Mouse (Mus musculus) gonadal fat pad, adult 2 months (tissue): Measurements from ENCODE around the gene Abhd5. TPM values are rescaled to one million over a fixed set of nuclear protein-coding genes. Genes with fewer than 3 reads are reported as not detected.

Experiments
- DNase-seq: peaks from one replicate; pipeline ENCODE4 v3.0.0-alpha.2; 2012; ENCODE audit warnings: low read depth
- polyA plus RNA-seq: library from polyadenylated mRNA; depleted of rRNA; stranded (reverse); fragments of >200 nt; gene quantifications from 2 replicates; pipeline ENCODE4 v1.2.3, GENCODE M21; 2012; rRNA removed

Gene Abhd5
- polyA plus RNA-seq, 1 experiment: 80.6 TPM

- DNase-seq: no peak
Observed at GRCm38 (mm10) chr9:122415056-122415775, 63.8 kb downstream of the Abhd5 start.

DNA sequence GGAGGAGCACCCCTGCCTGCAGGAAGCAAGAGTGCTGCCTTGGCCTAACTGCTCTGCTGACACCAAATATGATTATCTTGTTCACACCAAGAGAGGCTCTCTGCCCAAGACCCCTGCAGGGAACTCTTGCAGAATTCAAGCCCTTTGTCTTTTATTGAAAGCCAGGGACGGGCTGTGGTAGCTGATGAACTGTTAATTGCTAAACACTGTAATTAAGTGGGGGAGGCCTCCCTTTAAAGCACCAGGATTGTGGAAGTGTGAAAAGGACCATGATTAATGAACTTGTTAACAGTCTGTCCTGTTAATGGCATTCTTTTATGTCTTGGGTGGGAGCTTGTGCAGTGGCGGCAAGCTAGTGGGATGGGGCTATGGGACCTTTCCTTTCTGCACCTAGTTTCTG, 65.2 kb downstream of the Abhd5 start:
- DNase-seq: no peak

DNA sequence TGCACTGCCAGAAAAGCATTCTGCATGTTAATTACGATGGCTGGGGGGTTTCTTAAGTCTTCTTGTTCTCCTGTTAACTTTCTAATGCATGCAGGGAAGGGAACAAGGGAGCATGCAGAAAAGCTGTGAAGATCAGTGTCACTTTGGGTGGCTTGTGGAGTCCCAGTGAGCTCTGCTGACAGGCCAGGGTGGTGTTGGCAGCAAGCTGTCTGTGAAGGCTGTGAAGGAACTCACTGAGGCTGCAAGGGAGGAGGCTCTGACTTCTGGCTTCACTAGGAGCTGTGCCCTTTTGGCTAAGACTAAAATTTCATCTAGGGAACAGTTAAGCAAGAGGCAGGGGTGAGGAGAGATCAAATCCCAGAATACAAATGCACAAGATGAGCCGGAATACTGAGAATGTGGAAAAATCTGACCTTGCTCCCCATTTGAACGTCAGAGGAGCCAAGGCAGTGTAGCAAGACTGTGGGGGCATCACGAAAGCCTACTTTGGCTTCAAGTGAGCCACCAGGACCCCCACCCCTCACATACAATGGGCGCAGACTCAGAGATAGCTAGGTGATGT, 68.9 kb downstream of the Abhd5 start:
- no peak for DNase-seq

GRCm38 (mm10) chr9:122420772-122421764, 69.7 kb downstream of the Abhd5 start:
- DNase-seq: no peak

GRCm38 (mm10) chr9:122421911-122422310, 70.5 kb downstream of the Abhd5 start:
- no peak for DNase-seq

GRCm38 (mm10) chr9:122422706-122423105, 71.3 kb downstream of the Abhd5 start:
- no peak for DNase-seq

DNA sequence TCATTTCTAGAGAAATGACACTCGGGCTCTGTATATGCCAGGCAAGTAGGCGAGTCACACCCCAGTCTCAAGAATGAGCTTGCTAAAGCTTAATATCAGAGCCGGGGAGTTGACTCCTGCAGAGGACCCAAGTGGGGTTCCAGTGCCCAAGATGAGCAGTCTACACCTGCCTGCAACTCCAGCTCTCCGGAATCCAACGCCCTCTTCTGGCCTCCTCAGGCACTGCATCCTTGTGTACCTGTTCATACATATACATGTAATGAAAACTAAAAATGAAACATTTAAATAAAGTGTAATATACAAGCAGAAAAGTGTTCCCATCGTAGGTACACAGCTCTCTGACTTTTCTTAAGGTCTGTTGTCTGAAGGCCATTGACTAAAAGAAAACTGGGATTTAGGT, 71.7 kb downstream of the Abhd5 start:
- no peak for DNase-seq

DNA sequence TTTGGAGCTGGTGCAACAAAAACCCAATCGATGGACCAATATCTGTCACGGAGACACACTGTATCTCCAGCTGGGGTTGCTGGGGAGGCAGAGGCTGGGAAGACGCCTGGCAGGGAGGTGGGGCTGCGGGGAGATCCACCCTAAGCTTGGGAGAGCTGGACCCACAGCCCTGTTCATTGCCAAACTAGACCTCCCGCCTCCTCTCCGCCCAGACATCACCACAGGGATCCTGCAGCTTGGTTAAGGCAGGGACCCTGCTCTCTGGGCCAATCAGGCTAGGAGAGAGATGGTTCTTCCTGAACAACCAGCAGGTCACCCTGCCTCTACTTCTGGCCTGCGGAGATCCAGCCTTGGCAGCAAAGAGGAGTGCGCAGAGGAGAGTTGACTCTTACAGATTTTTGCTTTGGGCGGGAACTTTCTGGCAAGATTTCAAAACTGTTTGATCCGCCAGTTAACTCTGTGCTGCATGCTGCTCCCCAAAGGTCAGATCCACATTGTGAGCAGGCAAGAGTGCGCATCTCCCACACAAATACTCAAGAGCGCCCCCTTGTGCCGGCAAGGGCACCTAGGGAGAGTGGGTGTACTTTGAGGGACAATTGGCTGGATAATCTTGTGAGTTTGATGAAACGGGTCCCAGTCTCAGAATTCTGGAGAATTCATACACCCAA, 73.7 kb downstream of the Abhd5 start:
- DNase-seq: no peak

DNA sequence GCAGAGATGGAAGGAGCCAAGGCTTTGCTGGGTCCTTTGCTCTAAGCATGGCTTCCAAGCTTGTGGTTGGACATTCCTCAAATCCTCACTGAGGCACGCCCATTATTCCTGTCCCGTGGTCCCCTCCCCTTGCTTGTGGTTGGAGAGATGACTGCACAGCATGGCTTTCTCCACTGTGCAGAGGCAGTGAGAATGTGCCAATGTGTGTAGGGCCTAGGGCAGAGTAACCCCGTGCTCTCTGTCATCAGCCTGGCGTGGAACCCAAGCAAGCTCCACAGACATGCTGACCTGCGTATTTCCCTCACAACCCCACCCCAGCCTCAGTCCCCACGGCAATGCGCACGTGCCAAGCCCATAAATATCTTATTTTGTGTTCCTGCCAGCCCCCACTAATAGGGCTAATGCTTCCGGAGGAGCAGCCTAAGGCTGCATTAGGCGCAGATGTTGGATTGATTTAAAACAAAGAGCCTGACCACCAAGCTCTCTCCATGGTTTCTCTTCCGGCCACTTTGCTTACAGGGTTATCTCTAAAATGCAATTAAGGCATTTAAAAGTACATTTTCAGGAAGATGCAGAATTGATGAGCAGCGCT, 77.7 kb downstream of the Abhd5 start:
- DNase-seq: no peak

GRCm38 (mm10) chr9:122429685-122430084, 78.3 kb downstream of the Abhd5 start:
- DNase-seq: no peak

Other genes starting within 250 kb of the Abhd5 start
- gene Snrk, start 234.3 kb upstream of the Abhd5 start, polyA plus RNA-seq: 86.2 and 86.3 TPM in 2 replicates
- 99.7 and 127 TPM in 2 replicates for gene Ano10, start 57.2 kb upstream of the Abhd5 start, polyA plus RNA-seq